ENCODE assay signal across 13 mouse cellular contexts in genomic region chr13:61665729-61666128, GRCm38 (mm10).
DNase-seq lines count a peak whose midpoint lies in the region; ATAC-seq and TF ChIP-seq lines count a peak whose summit lies in the region.
"Had no signal": no experiment of that assay in that cellular context is flagged by ENCODE, and none has a peak within 500 bp of the region (broad histone marks: within the 10 kb centered on the region; RNA-seq: fewer than 3 reads in every experiment).

No protein-coding gene starts in this region.

- H3K9me3 ChIP-seq in heart, embryonic 10.5 days = no peaks in the 10 kb centered on the region; the same call in 1 of the 2 replicates
- H3K9me3 ChIP-seq in liver, embryonic 11.5 days (ENCODE audit: control insufficient read depth, low read length) = no peaks in the 10 kb centered on the region
- H3K9me3 ChIP-seq in liver, postnatal 0 days (ENCODE audit: low read length) = no peaks in the 10 kb centered on the region
- peaks cover 24% of the 10 kb centered on the region for H3K9me3 ChIP-seq in hindbrain, embryonic 13.5 days
- H3K9me3 ChIP-seq in neural tube, embryonic 12.5 days = peaks cover 11% of the 10 kb centered on the region; the same call in 1 of the 2 replicates
- H3K9me3 ChIP-seq: liver, embryonic 13.5 days had no signal

- no peak for ATAC-seq in liver, embryonic 11.5 days (replicated peaks; ENCODE audit: low FRiP score)
- no peak for ATAC-seq in liver, postnatal 0 days
- ATAC-seq in hindbrain, embryonic 13.5 days (ENCODE audit: low FRiP score) = no peak
- no peak for ATAC-seq in neural tube, embryonic 12.5 days (ENCODE audit: low FRiP score, low read depth)
- ATAC-seq: Patski had no signal

- H3K36me3 ChIP-seq in heart, embryonic 10.5 days = no peaks in the 10 kb centered on the region
- no peaks in the 10 kb centered on the region for H3K36me3 ChIP-seq in liver, embryonic 11.5 days (ENCODE audit: control insufficient read depth, insufficient read depth, low read length)
- H3K36me3 ChIP-seq in liver, postnatal 0 days (replicated peaks; ENCODE audit: insufficient read depth, low read length) = no peaks in the 10 kb centered on the region
- H3K36me3 ChIP-seq in hindbrain, embryonic 13.5 days = no peaks in the 10 kb centered on the region
- no peaks in the 10 kb centered on the region for H3K36me3 ChIP-seq in neural tube, embryonic 12.5 days
- H3K36me3 ChIP-seq: liver, embryonic 13.5 days; midbrain, embryonic 12.5 days had no signal

- no peak for TF ChIP-seq EP300 in liver, postnatal 0 days (IDR thresholded peaks at IDR 0.05; ENCODE audit: low read depth)

- no peak for TF ChIP-seq CTCF in liver, postnatal 0 days (IDR thresholded peaks at IDR 0.05; ENCODE audit: low read depth)

- no peak overlapping the region for H3K9ac ChIP-seq in liver, embryonic 11.5 days (ENCODE audit: low read depth, low read length)
- H3K9ac ChIP-seq in liver, postnatal 0 days (replicated peaks) = no peak overlapping the region
- no peak overlapping the region for H3K9ac ChIP-seq in hindbrain, embryonic 13.5 days
- no peak overlapping the region for H3K9ac ChIP-seq in neural tube, embryonic 12.5 days
- H3K9ac ChIP-seq: liver, embryonic 13.5 days; midbrain, embryonic 12.5 days had no signal

- 6% methylated on average over 46 of the region's 46 CpGs for WGBS in heart, embryonic 10.5 days
- 10% methylated on average over 37 of the region's 46 CpGs for WGBS in liver, embryonic 11.5 days
- 21% methylated on average over 20 of the region's 46 CpGs for WGBS in liver, postnatal 0 days (ENCODE audit: insufficient replicate concordance)
- WGBS in hindbrain, embryonic 13.5 days = 14% methylated on average over 45 of the region's 46 CpGs
- 8% methylated on average over 45 of the region's 46 CpGs for WGBS in neural tube, embryonic 12.5 days

- H3K4me2 ChIP-seq in liver, embryonic 11.5 days = peak overlapping the region; percentile 45
- no peak overlapping the region for H3K4me2 ChIP-seq in liver, postnatal 0 days (ENCODE audit: low read depth, low read length)
- peak overlapping the region; percentile 32; the same call in 1 of the 2 replicates for H3K4me2 ChIP-seq in hindbrain, embryonic 13.5 days
- peak overlapping the region; percentile 44 for H3K4me2 ChIP-seq in neural tube, embryonic 12.5 days (replicated peaks)
- H3K4me2 ChIP-seq: liver, embryonic 13.5 days; midbrain, embryonic 12.5 days had no signal

- no peak for DNase-seq in heart, embryonic 10.5 days (ENCODE audit: low spot score)
- DNase-seq in heart, postnatal 10 days = no peak
- no peak for DNase-seq in liver, embryonic 11.5 days (ENCODE audit: low spot score)
- no peak for DNase-seq in liver, postnatal 0 days
- DNase-seq in B cell, adult 2 months = no peak
- no peak for DNase-seq in thymus, postnatal 10 days (ENCODE audit: low spot score in 2 of 2)
- DNase-seq: cerebellum, postnatal 25 days; layer of hippocampus, adult 9-11 months; liver, embryonic 13.5 days had no signal

- H3K4me1 ChIP-seq in heart, embryonic 10.5 days = no peaks in the 10 kb centered on the region
- H3K4me1 ChIP-seq in liver, embryonic 11.5 days (replicated peaks; ENCODE audit: control insufficient read depth, insufficient read depth, low read length) = no peaks in the 10 kb centered on the region
- H3K4me1 ChIP-seq in liver, postnatal 0 days (ENCODE audit: insufficient read depth) = no peaks in the 10 kb centered on the region
- no peaks in the 10 kb centered on the region for H3K4me1 ChIP-seq in hindbrain, embryonic 13.5 days (replicated peaks)
- H3K4me1 ChIP-seq in neural tube, embryonic 12.5 days = no peaks in the 10 kb centered on the region
- H3K4me1 ChIP-seq: liver, embryonic 13.5 days; midbrain, embryonic 12.5 days had no signal

- no peak overlapping the region for H3K27ac ChIP-seq in heart, embryonic 10.5 days
- no peak overlapping the region for H3K27ac ChIP-seq in liver, embryonic 11.5 days (ENCODE audit: low read depth, low read length)
- H3K27ac ChIP-seq in liver, postnatal 0 days (ENCODE audit: low read depth) = no peak overlapping the region
- H3K27ac ChIP-seq in hindbrain, embryonic 13.5 days = no peak overlapping the region
- H3K27ac ChIP-seq in neural tube, embryonic 12.5 days = no peak overlapping the region
- H3K27ac ChIP-seq: liver, embryonic 13.5 days; midbrain, embryonic 12.5 days had no signal

- intact Hi-C loops in heart, postnatal 10 days (cut with DNase I) = no loop called here

- H3K4me3 ChIP-seq in heart, embryonic 10.5 days = peak overlapping the region; percentile 42
- no peak overlapping the region for H3K4me3 ChIP-seq in liver, embryonic 11.5 days (ENCODE audit: low read depth, low read length)
- no peak overlapping the region for H3K4me3 ChIP-seq in liver, postnatal 0 days (ENCODE audit: low read depth, low read length)
- 0 out of 2 replicates have a peak overlapping the region, but pooled peaks have one; percentile 9 for H3K4me3 ChIP-seq in hindbrain, embryonic 13.5 days
- H3K4me3 ChIP-seq in neural tube, embryonic 12.5 days = 0 out of 2 replicates have a peak overlapping the region, but pooled peaks have one; percentile 18
- H3K4me3 ChIP-seq: liver, embryonic 13.5 days; midbrain, embryonic 12.5 days had no signal

- H3K27me3 ChIP-seq in heart, embryonic 10.5 days (ENCODE audit: insufficient read depth, poor library complexity, severe bottlenecking) = peaks cover 4% of the 10 kb centered on the region; the same call in 1 of the 2 replicates
- H3K27me3 ChIP-seq in liver, embryonic 11.5 days (replicated peaks; ENCODE audit: control insufficient read depth, insufficient read depth, low read length) = no peaks in the 10 kb centered on the region
- no peaks in the 10 kb centered on the region for H3K27me3 ChIP-seq in liver, postnatal 0 days (ENCODE audit: insufficient read depth, low read length)
- 0 out of 2 replicates have a peak, but pooled peaks cover 3% of the 10 kb centered on the region for H3K27me3 ChIP-seq in hindbrain, embryonic 13.5 days
- 0 out of 2 replicates have a peak, but pooled peaks cover 2% of the 10 kb centered on the region for H3K27me3 ChIP-seq in neural tube, embryonic 12.5 days (replicated peaks)
- H3K27me3 ChIP-seq: liver, embryonic 13.5 days; midbrain, embryonic 12.5 days; Patski had no signal

Comparison
In these comparisons a context has a peak if more than half of its experiments do, and no peak if none do; other contexts are left out.
1. H3K4me3 ChIP-seq: peak in heart, embryonic 10.5 days (single experiment), hindbrain, embryonic 13.5 days (single experiment) and neural tube, embryonic 12.5 days (single experiment); none in liver, embryonic 11.5 days (single experiment) and liver, postnatal 0 days (single experiment).